Mouse (Mus musculus): ENCODE data around the gene Tmem182.

DNA sequence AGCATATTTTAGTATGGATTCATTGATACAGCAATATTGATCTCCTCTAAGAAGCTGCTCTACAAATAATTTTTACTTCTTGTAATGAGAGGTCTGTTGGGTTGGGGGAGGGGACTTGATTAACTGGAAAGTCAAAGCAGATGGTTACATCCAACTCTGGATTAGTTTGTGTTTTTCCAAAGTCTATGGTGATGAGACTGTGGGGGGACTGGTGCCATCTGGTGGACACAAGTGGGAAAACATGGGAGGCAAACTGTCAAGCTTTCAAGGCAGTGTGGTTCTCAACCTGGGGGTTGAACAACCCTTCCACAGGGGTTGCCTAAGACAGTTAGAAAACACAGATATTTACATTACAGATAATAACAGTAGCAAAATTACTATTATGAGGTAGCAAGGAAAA, 39.2 kb downstream of the Tmem182 start:
- no peak for TF ChIP-seq HCFC1 (IDR thresholded peaks at IDR 0.05; ENCODE audit: borderline replicate concordance, insufficient read depth, low read length)
- no peak for TF ChIP-seq CHD2 (IDR thresholded peaks at IDR 0.05; ENCODE audit: low read depth, low read length)
- no peak; the same call in 1 of the 2 replicates for TF ChIP-seq ZC3H11A (IDR thresholded peaks at IDR 0.05; ENCODE audit: borderline replicate concordance, low read depth, low read length)
- no peak for TF ChIP-seq ZNF384 (IDR thresholded peaks at IDR 0.05; ENCODE audit: low read depth, low read length)

Data from ES-E14 (cell line).